Mouse (Mus musculus) left cerebral cortex, adult 9 months (tissue): ENCODE measurements around the gene Cul4a.
"Not testable (repeated sequence)": the region's sequence is repeated elsewhere in the genome, so short reads cannot be mapped to it uniquely, and the experiment has no call there.

ENCODE experiments used
- DNase-seq, 2 experiments: peaks; one replicate each; pipeline ENCODE4 v3.0.0; 2022; ENCODE audit warnings: low spot score in 2 of 2

Cul4a gene

GRCm38 (mm10) chr8:13105087-13105881, at the start of gene Cul4a, which contains the start of gene Pcid2:
Gene Cul4a, plus strand, starts transcription at chr8:13105621.
Gene Pcid2, minus strand, starts transcription at chr8:13105459.
- peak; percentile 88 to 96 for DNase-seq

- no peak for DNase-seq
Observed at GRCm38 (mm10) chr8:13057351-13057750, 48.1 kb upstream of the Cul4a start.

GRCm38 (mm10) chr8:13060441-13061150, 44.8 kb upstream of the Cul4a start, which contains the start of gene Proz:
Gene Proz, plus strand, starts transcription at chr8:13060914.
- DNase-seq, result no peak

- DNase-seq, result no peak
Observed at GRCm38 (mm10) chr8:13063112-13063511, 42.3 kb upstream of the Cul4a start.

- DNase-seq, result no peak
Observed at GRCm38 (mm10) chr8:13073255-13073654, 32.2 kb upstream of the Cul4a start.

GRCm38 (mm10) chr8:13075044-13075443, 30.4 kb upstream of the Cul4a start:
- no peak for DNase-seq

GRCm38 (mm10) chr8:13075579-13075978, 29.8 kb upstream of the Cul4a start:
- not testable (repeated sequence) for DNase-seq

GRCm38 (mm10) chr8:13077542-13077941, 27.9 kb upstream of the Cul4a start:
- DNase-seq, result peak in 1 of 2 experiments; percentile 15

- peak; percentile 70 to 90 for DNase-seq
Observed at GRCm38 (mm10) chr8:13104691-13105086, 732 bp upstream of the Cul4a start.

- peak; percentile 24 to 25 for DNase-seq
Observed at GRCm38 (mm10) chr8:13105908-13106551, 609 bp downstream of the Cul4a start.

GRCm38 (mm10) chr8:13107990-13108638, 2.7 kb downstream of the Cul4a start:
- no peak for DNase-seq

GRCm38 (mm10) chr8:13108967-13109366, 3.5 kb downstream of the Cul4a start:
- DNase-seq, result no peak

GRCm38 (mm10) chr8:13109416-13109960, 4.1 kb downstream of the Cul4a start:
- DNase-seq, result no peak

GRCm38 (mm10) chr8:13111917-13112316, 6.5 kb downstream of the Cul4a start:
- DNase-seq, result no peak

- DNase-seq, result no peak
Observed at GRCm38 (mm10) chr8:13113232-13113631, 7.8 kb downstream of the Cul4a start.

- DNase-seq, result no peak
Observed at GRCm38 (mm10) chr8:13117096-13117495, 11.7 kb downstream of the Cul4a start.

- DNase-seq, result no peak
Observed at GRCm38 (mm10) chr8:13118516-13118915, 13.1 kb downstream of the Cul4a start.

- DNase-seq, result no peak
Observed at GRCm38 (mm10) chr8:13120882-13121665, 15.7 kb downstream of the Cul4a start.

GRCm38 (mm10) chr8:13122887-13123421, 17.5 kb downstream of the Cul4a start:
- DNase-seq, result no peak

- DNase-seq, result no peak
Observed at GRCm38 (mm10) chr8:13124897-13125296, 19.5 kb downstream of the Cul4a start.
